Mouse (Mus musculus) liver, embryonic 12.5 days (tissue): ENCODE data around the gene Zfp882. TPM values are rescaled to one million over a fixed set of nuclear protein-coding genes. Genes with fewer than 3 reads are reported as not detected.
A peak's percentile ranks its signal among the peaks of the same experiment; 100 is the strongest.
"Not testable (repeated sequence)": the region's sequence is repeated elsewhere in the genome, so short reads cannot be mapped to it uniquely, and the experiment has no call there.

ENCODE experiments used
- ATAC-seq: fragments of 200-750 bp; cut with Nextera tagmentation; 2 replicates; pipeline ENCODE4 v1.8.0; 2017; ENCODE audit warnings: moderate number of reproducible peaks, mild to moderate bottlenecking, moderate library complexity
- H3K27ac ChIP-seq: fragments of 300-500 bp; sonication (generic); 2 replicates; pipeline ENCODE4 v1.5.1; 2016; ENCODE audit warnings: mild to moderate bottlenecking
- H3K27me3 ChIP-seq: fragments of 300-500 bp; sonication (generic); replicated peaks from 2 replicates; pipeline ENCODE4 v1.6.1; 2016; ENCODE audit warnings: mild to moderate bottlenecking, moderate library complexity
- H3K36me3 ChIP-seq: fragments of 300-500 bp; sonication (generic); 2 replicates; pipeline ENCODE4 v1.6.1; 2016; ENCODE audit warnings: mild to moderate bottlenecking, moderate library complexity
- H3K4me1 ChIP-seq: fragments of 300-500 bp; sonication (generic); 2 replicates; pipeline ENCODE4 v1.6.1; 2016
- H3K4me2 ChIP-seq: fragments of 300-500 bp; sonication (generic); 2 replicates; pipeline ENCODE4 v1.6.1; 2016; ENCODE audit warnings: mild to moderate bottlenecking, moderate library complexity
- H3K4me3 ChIP-seq: fragments of 300-500 bp; sonication (generic); 2 replicates; pipeline ENCODE4 v1.5.1; 2016; ENCODE audit warnings: mild to moderate bottlenecking, moderate library complexity
- H3K9ac ChIP-seq: fragments of 300-500 bp; sonication (generic); 2 replicates; pipeline ENCODE4 v1.6.1; 2016; ENCODE audit warnings: mild to moderate bottlenecking, moderate library complexity
- H3K9me3 ChIP-seq: fragments of 300-500 bp; sonication (generic); replicated peaks from 2 replicates; pipeline ENCODE4 v1.6.1; 2016; ENCODE audit warnings: mild to moderate bottlenecking, moderate library complexity
- WGBS: fragments of 180-500 bp; shearing (Covaris S2); methylation state at CpG from one replicate; pipeline ENCODE4 v1.1.7; 2016; ENCODE audit not compliant: insufficient replicate concordance; 5-methylcytosine and 5-hydroxymethylcytosine counted together
- polyA plus RNA-seq: library from polyadenylated mRNA; unstranded; fragments of >200 nt; fragmentation: Nextera tagmentation; extraction: Ambion mirVana; gene quantifications from 2 replicates; pipeline ENCODE4 v1.2.1, GENCODE M21; 2016

Zfp882 gene
- polyA plus RNA-seq = 1.1 and 1.4 TPM in 2 replicates

DNA sequence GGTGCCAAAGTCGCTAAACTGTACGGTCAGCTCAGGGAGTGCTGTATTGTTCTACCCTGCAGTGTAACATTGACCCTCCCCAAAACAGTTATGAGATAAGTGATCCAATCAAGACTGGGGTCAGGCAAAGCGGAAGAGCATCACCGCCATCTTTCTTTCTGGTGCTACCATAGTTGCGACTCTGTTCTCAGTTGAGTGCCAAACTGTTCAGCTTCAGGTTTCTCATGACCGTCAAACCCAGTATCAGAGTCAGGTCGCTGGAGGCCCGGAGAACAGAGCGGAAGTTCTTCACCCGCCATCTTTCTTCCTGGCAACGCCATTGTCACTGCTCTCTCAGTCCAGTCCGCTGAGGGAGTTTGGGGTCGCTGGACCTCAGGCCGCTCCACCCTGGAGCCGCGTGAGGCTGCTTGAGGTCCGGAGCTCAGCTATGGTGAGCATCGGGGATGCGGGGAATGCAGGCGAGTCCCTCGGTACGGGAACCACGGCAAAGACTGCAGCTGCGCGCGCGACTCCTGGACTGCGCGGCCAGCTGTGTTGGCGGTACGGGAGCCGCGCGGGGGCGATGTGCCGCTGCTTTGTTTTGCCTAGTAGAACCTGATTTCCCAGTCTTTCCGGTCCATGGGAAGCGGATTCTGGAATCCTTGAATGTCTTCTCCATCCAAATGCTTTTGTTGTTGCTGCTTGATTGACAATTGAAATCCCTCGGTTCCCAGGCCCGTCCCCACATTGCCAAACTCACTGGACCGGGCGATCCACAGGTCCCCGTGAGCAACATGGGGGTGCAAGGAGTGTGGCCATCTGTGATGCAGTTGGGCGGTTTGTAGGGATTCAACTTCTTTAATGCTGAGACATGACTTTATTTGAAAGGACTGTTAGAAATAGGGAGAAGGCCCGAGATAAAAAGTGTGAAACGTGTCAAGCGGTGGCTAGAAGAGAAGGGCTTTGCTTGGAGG lies at the start of gene Zfp882, which contains the start of gene Zfp617:
TSS of gene Zfp882 (plus strand) at position 300 of the 953 bp plus-strand sequence.
TSS of gene Zfp617 (plus strand) at position 327 of the 953 bp plus-strand sequence.
- Histone ChIP-seq H3K4me1 (peaks cover 13% of the 10 kb centered on the region; the same call in 1 of the 2 replicates), H3K4me2 (peak within 1 kb of the TSS; percentile 75), H3K9me3 (no peaks in the 10 kb centered on the region), H3K9ac (peak within 1 kb of the TSS; percentile 80), H3K27me3 (no peaks in the 10 kb centered on the region), H3K36me3 (no peaks in the 10 kb centered on the region), H3K27ac (peak within 1 kb of the TSS; percentile 78), H3K4me3 (peak within 1 kb of the TSS; percentile 75)
- peak; percentile 92 for ATAC-seq
- WGBS = 7% methylated on average over 47 of the region's 47 CpGs

DNA sequence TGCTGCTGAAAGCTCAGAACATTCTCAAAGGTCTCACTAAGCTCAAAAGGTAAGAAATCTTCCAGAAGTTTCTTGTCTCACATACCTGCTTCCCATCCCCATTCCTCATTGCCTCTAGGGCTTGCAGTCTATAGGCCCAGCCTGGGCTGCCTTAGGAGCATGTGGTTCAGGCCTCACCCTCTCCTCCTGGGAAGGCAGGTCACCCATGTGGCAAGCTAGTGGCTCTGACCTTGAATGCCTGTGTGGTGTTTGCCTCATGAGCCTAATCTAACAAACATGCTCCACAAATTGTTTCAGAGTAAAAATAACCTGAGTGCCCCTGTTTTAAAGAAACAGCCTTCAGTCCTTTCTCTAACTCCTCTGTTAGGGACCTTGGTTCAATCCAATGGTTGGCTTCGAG lies 46.9 kb upstream of the Zfp882 start:
- H3K27me3 ChIP-seq, H3K4me3 ChIP-seq, H3K27ac ChIP-seq, H3K9ac ChIP-seq, H3K9me3 ChIP-seq, H3K36me3 ChIP-seq, ATAC-seq, H3K4me1 ChIP-seq, H3K4me2 ChIP-seq: not testable (repeated sequence)
- WGBS = 40% methylated on average over 1 of the region's 1 CpGs

DNA sequence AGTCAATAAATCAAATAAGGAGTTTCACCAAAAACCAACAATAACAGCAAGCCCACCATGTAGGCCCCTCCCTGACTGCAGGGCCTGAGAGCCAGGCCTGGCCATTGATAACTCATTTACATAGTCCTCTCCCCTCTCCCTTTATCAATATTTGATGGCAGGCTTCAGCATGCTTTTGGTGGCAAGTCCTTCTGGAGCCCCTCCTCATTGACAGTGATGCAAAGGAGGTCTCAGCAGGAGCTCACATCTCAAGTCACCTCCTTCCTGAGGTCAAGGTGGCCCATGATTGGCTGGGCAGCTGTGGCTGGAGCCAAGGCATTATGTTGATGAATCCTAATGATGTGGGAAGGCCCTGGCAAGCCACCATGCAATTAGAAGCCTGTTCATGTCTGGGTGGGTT lies 46.4 kb upstream of the Zfp882 start:
- not testable (repeated sequence) for H3K9me3 ChIP-seq, H3K36me3 ChIP-seq, H3K27me3 ChIP-seq, H3K4me3 ChIP-seq, H3K4me2 ChIP-seq, H3K9ac ChIP-seq, ATAC-seq, H3K4me1 ChIP-seq, H3K27ac ChIP-seq

DNA sequence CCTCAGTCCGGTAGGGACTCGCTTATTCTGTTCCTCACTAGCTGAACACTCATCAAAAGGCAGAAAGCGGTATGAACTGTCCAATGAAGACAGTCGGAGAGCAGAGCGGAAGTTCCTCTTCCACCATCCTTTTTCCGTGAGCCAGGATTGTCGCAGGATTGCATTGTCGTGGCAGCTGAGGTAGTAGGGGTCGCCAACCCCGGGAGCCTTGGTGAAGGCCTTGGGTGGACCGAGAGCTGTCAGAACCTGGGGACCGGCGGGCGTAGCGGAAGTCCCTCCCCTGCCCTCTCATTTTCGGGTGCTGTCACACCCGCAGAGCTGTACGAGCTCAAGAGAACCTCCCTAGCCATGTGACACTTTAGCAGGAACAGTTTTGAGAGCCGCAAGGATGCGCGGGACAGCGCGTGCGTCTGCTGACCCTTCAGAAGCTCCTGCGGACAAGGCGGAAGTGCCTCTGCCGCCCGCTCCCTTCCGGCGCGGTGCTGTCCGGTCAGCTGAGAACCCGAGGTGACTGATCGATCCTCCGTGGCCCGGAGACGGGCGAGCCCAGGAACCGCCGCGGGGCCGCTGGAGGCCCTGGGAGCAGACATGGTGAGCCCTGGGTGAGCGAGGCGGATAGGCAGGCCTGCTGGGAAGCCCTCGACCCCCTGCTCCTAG lies 26.7 kb upstream of the Zfp882 start, which contains the start of gene Zfp709:
TSS of gene Zfp709 (plus strand) at position 402 of the 657 bp plus-strand sequence.
- H3K4me1 ChIP-seq = no peaks in the 10 kb centered on the region
- peaks cover 22% of the 10 kb centered on the region for H3K36me3 ChIP-seq
- peaks cover 12% of the 10 kb centered on the region for H3K9me3 ChIP-seq
- no peaks in the 10 kb centered on the region for H3K27me3 ChIP-seq
- peak within 1 kb of the TSS; percentile 76 for H3K9ac ChIP-seq
- WGBS = 4% methylated on average over 42 of the region's 45 CpGs
- ATAC-seq = peak; percentile 92
- H3K27ac ChIP-seq = peak within 1 kb of the TSS; percentile 15
- H3K4me3 ChIP-seq = peak within 1 kb of the TSS; percentile 70
- H3K4me2 ChIP-seq = peak within 1 kb of the TSS; percentile 90

DNA sequence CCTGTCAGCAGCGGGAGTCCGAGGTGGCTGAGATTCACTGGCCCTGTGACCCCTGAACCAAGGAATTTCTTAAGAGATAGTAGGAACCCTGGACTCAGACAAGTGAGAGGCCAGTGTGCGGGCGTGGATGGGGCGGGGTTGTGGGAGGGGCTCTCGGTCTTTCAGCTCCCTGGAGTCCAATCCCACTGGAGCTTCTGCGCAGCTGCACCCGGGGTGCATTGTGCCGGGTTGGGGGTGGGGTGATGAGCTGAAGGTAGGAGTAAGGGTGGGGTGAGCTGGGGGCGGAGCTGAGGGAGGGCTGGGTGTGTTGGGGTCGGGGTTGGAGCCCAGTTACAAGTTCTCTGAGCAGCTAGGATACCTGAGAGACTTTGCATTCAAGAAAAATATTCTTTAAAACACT lies 7.7 kb upstream of the Zfp882 start:
- not testable (repeated sequence) for H3K9me3 ChIP-seq, ATAC-seq, H3K36me3 ChIP-seq, H3K27me3 ChIP-seq, H3K4me3 ChIP-seq, H3K9ac ChIP-seq, H3K27ac ChIP-seq, H3K4me2 ChIP-seq, H3K4me1 ChIP-seq
- WGBS = 47% methylated on average over 11 of the region's 11 CpGs

DNA sequence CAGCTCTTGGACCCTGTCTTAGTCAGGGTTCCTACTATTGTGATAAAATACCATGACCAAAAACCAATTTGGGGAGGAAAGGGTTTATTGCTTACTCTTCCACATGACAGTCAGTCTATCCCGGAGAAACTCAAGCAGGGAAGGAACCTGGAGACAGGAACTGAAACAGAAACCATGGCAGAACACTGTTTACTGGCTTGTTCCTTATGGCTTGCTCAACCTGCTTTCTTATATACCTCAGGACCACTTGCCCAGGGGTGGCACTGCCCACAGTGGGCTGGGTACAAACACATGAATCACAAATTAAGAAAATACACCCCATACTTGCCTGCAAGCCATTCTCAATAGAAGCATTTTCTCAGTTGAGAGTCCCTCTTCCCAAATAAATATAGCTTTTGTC lies 5.3 kb upstream of the Zfp882 start:
- H3K4me2 ChIP-seq, H3K4me3 ChIP-seq, H3K9ac ChIP-seq, ATAC-seq, H3K36me3 ChIP-seq, H3K4me1 ChIP-seq, H3K27me3 ChIP-seq, H3K27ac ChIP-seq, H3K9me3 ChIP-seq: not testable (repeated sequence)
- 40% methylated on average over 1 of the region's 1 CpGs for WGBS

DNA sequence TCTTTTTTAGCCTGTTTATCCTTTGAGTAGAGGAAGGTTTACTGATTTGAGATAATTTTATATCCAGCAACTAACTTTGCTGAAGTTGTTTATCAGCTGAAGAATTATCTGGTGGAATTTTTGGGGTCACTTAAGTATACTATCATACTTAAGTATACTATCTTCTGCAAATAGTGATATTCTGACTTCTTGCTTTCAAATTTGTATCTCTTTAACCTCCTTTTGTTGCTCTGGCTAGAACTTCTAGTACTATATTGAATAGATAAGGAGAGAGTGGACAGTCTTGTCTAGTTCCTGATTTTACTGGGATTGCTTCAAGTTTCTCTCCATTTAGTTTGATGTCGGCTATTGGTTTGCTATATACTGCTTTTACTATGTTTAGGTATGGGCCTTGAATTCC lies 1.6 kb upstream of the Zfp882 start:
- no peak overlapping the region for H3K27ac ChIP-seq
- no peak overlapping the region for H3K9ac ChIP-seq
- H3K4me1 ChIP-seq = peaks cover 13% of the 10 kb centered on the region; the same call in 1 of the 2 replicates
- ATAC-seq = no peak
- H3K4me2 ChIP-seq = no peak overlapping the region
- H3K36me3 ChIP-seq = no peaks in the 10 kb centered on the region
- 82% methylated on average over 1 of the region's 1 CpGs for WGBS
- H3K9me3 ChIP-seq = no peaks in the 10 kb centered on the region
- H3K27me3 ChIP-seq = no peaks in the 10 kb centered on the region
- no peak overlapping the region for H3K4me3 ChIP-seq

DNA sequence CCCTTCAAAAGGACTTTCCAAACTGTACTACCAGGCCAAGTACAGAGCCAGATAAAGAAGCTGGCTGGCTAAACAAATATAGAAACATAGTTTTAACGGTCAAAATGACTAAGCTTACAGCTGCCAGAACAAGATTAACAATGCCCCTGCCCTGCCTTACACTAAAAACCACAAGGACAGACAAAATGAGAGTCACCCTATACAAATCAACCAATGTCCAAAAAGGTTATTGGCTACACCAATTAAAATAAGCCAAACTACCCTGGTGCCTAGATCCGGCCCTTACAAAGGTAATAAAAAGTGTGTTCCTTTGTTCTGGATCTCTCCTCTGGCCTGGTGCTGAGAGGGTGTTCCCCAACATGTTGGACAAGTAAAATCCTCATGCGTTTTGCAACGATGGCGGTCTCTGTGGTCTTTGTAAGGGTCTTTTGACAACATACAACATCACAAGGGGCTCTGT lies 580 bp upstream of the Zfp882 start:
- Histone ChIP-seq H3K27ac (no peak overlapping the region), H3K9ac (no peak overlapping the region)
- 80% methylated on average over 5 of the region's 5 CpGs for WGBS

DNA sequence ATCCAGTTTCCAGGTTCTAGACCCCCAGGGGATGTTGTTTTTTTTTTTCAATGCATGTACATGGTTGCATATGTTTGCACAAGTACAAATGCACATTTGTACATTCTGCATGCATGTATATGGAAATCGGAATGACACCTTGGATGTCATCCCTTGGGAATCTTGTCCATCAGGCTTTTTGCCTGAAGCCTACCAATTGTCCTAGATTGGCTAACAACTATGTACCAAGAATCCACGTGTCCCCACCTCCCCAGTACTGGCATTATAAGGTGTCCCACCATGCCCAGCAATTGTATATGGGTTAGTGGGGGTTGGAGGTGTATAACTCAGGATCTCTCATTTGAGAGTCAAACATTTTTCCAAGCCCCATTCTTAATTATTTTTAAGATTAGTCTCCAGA lies 3.9 kb downstream of the Zfp882 start:
- no peak for ATAC-seq
- H3K4me1 ChIP-seq = peaks cover 13% of the 10 kb centered on the region; the same call in 1 of the 2 replicates
- no peaks in the 10 kb centered on the region for H3K9me3 ChIP-seq
- no peak overlapping the region for H3K4me2 ChIP-seq
- H3K9ac ChIP-seq = no peak overlapping the region
- H3K4me3 ChIP-seq = no peak overlapping the region
- WGBS = 65% methylated on average over 2 of the region's 2 CpGs
- no peaks in the 10 kb centered on the region for H3K27me3 ChIP-seq
- H3K27ac ChIP-seq = no peak overlapping the region
- peaks cover 14% of the 10 kb centered on the region for H3K36me3 ChIP-seq

More for the DNA sequence above, 580 bp upstream of the Zfp882 start:
- peak; percentile 8; the same call in 1 of the 2 replicates for ATAC-seq
- Histone ChIP-seq H3K4me3 (peak overlapping the region; percentile 75), H3K9me3 (no peaks in the 10 kb centered on the region), H3K4me2 (peak overlapping the region; percentile 75), H3K36me3 (no peaks in the 10 kb centered on the region), H3K27me3 (no peaks in the 10 kb centered on the region), H3K4me1 (peaks cover 13% of the 10 kb centered on the region; the same call in 1 of the 2 replicates)

DNA sequence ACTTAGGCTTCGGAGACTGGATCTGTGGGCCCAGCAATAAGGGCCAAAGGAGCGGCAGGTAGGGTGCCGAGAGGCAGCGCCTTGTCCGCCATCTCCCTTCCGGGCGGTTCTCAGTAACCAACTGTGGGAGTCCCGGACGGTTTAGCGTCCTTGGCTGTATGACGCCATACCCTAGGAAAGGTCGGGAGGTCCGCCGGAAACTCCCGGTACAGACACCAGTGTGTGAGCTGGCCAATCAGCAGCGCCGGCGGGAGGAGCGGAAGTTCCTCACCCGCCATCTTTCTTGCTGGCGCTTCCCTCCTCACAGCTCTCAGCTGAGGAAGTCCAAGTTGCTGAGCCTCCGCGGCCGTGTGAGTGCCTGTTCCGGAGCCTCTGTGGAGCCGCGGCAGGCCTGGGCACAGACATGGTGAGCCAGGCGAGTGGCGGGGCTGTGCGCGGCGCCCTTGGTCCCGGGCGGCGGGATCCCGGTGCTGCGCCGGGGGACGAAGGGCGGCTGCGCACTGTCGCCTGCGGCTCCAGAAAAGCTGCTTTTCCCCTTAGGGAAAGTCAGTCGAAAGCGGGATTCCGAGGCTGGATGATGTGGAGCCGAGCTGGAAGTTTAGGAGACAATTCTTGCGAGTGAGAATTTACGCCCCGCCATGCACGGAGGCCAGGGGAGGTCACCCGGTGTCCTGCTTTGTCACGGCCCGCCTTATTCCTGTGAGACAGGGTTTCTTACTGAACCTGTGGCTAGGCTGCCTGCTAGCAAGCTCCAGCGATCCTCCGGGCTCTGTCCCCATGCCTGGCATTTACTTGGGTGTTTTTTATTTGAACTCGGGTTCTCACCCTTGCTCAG lies 14.4 kb downstream of the Zfp882 start:
- no peaks in the 10 kb centered on the region for H3K27me3 ChIP-seq
- peak overlapping the region; percentile 93 for H3K9ac ChIP-seq
- peak overlapping the region; percentile 85 for H3K4me3 ChIP-seq
- WGBS = under 1% methylated on average over 57 of the region's 57 CpGs
- H3K9me3 ChIP-seq = no peaks in the 10 kb centered on the region
- peak; percentile 99 for ATAC-seq
- H3K27ac ChIP-seq = peak overlapping the region; percentile 95
- H3K36me3 ChIP-seq = peaks cover 19% of the 10 kb centered on the region
- H3K4me1 ChIP-seq = peaks cover 28% of the 10 kb centered on the region
- H3K4me2 ChIP-seq = peak overlapping the region; percentile 81

DNA sequence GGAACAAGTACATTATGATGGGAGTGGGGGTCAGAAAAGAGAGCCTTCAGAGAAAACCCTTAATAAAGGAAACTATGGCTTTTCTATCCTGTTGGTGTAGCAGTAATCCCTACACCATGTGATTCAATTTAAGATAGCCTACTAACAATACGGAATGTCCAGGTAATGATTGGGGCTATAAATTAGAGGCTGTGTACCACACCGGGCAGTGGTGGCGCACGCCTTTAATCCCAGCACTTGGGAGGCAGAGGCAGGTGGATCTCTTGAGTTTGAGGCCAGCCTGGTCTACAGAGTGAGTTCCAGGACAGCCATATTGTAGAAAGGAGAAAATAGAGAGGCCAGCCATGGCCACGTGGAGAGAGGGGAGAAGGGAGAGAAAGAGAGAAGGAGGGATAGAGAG lies 17.4 kb downstream of the Zfp882 start:
- ATAC-seq = no peak
- H3K4me1 ChIP-seq = peaks cover 32% of the 10 kb centered on the region
- H3K9ac ChIP-seq = no peak overlapping the region
- no peaks in the 10 kb centered on the region for H3K9me3 ChIP-seq
- H3K36me3 ChIP-seq = peaks cover 45% of the 10 kb centered on the region
- H3K4me2 ChIP-seq = no peak overlapping the region
- H3K27me3 ChIP-seq = no peaks in the 10 kb centered on the region
- no peak overlapping the region for H3K27ac ChIP-seq
- 91% methylated on average over 5 of the region's 5 CpGs for WGBS
- no peak overlapping the region for H3K4me3 ChIP-seq
